13 mouse cellular contexts compared by ENCODE assay signal in genomic region chr9:119571411-119571888, GRCm38 (mm10). TPM values are rescaled to one million over a fixed set of nuclear protein-coding genes. Genes with fewer than 3 reads are reported as not detected.
DNase-seq lines count a peak whose midpoint lies in the region; ATAC-seq and TF ChIP-seq lines count a peak whose summit lies in the region.
"Had no signal": no experiment of that assay in that cellular context is flagged by ENCODE, and none has a peak within 500 bp of the region (broad histone marks: within the 10 kb centered on the region; RNA-seq: fewer than 3 reads in every experiment).

No protein-coding gene starts in this region.

- ATAC-seq in forebrain, embryonic 13.5 days: peak; percentile 84
- ATAC-seq in limb, embryonic 12.5 days (ENCODE audit: insufficient number of reproducible peaks, insufficient read depth, low FRiP score, low TSS enrichment, low read depth): no peak
- no peak for ATAC-seq in monocyte, adult 5-6 weeks (replicated peaks; ENCODE audit: insufficient number of reproducible peaks, low FRiP score, low TSS enrichment, poor library complexity, severe bottlenecking)

- H3K27me3 ChIP-seq in ES-Bruce4 (ENCODE audit: control insufficient read depth, insufficient read depth, low read length, poor library complexity, severe bottlenecking): no peaks in the 10 kb centered on the region
- H3K27me3 ChIP-seq in forebrain, embryonic 13.5 days: peaks cover 41% of the 10 kb centered on the region
- H3K27me3 ChIP-seq in limb, embryonic 12.5 days: peaks cover 92% of the 10 kb centered on the region

- TF ChIP-seq POLR2A in ES-Bruce4 (IDR thresholded peaks at IDR 0.05; ENCODE audit: insufficient read depth, low read length): no peak

- H3K4me3 ChIP-seq in ES-Bruce4 (ENCODE audit: low read depth, low read length): no peak overlapping the region
- H3K4me3 ChIP-seq in forebrain, embryonic 13.5 days: peak overlapping the region; percentile 31
- H3K4me3 ChIP-seq in limb, embryonic 12.5 days (replicated peaks): no peak overlapping the region
- H3K4me3 ChIP-seq: kidney, embryonic 15.5 days; stomach, embryonic 15.5 days had no signal

- H3K27ac ChIP-seq in ES-Bruce4 (ENCODE audit: insufficient read depth, low read length): no peak overlapping the region
- H3K27ac ChIP-seq in forebrain, embryonic 13.5 days: peak overlapping the region; percentile 37; the same call in 1 of the 2 replicates
- H3K27ac ChIP-seq in limb, embryonic 12.5 days: no peak overlapping the region
- H3K27ac ChIP-seq: kidney, embryonic 15.5 days; stomach, embryonic 15.5 days had no signal

- H3K4me1 ChIP-seq in ES-Bruce4 (ENCODE audit: control insufficient read depth, insufficient read depth, low read length): peaks cover 5% of the 10 kb centered on the region
- H3K4me1 ChIP-seq in forebrain, embryonic 13.5 days: peaks cover 43% of the 10 kb centered on the region
- H3K4me1 ChIP-seq in limb, embryonic 12.5 days (replicated peaks): peaks cover 7% of the 10 kb centered on the region
- H3K4me1 ChIP-seq: stomach, embryonic 15.5 days had no signal

- H3K9ac ChIP-seq in ES-Bruce4 (ENCODE audit: low read depth, poor library complexity, severe bottlenecking): no peak overlapping the region
- H3K9ac ChIP-seq in forebrain, embryonic 13.5 days: no peak overlapping the region
- H3K9ac ChIP-seq in limb, embryonic 12.5 days (replicated peaks): no peak overlapping the region
- H3K9ac ChIP-seq: kidney, embryonic 15.5 days; stomach, embryonic 15.5 days had no signal

- no peaks in the 10 kb centered on the region for H3K9me3 ChIP-seq in ES-Bruce4 (replicated peaks; ENCODE audit: control insufficient read depth, insufficient read depth, low read length, poor library complexity, severe bottlenecking)
- H3K9me3 ChIP-seq in forebrain, embryonic 13.5 days (replicated peaks): no peaks in the 10 kb centered on the region
- H3K9me3 ChIP-seq in limb, embryonic 12.5 days: no peaks in the 10 kb centered on the region
- H3K9me3 ChIP-seq: kidney, embryonic 15.5 days; stomach, embryonic 15.5 days had no signal

- peak overlapping the region; percentile 58 for H3K4me2 ChIP-seq in forebrain, embryonic 13.5 days
- peak overlapping the region; percentile 23 for H3K4me2 ChIP-seq in limb, embryonic 12.5 days
- H3K4me2 ChIP-seq: kidney, embryonic 15.5 days; stomach, embryonic 15.5 days had no signal

- TF ChIP-seq EP300 in ES-Bruce4 (IDR thresholded peaks at IDR 0.05; ENCODE audit: insufficient read depth, low read depth, low read length): peak; percentile 91

- intact Hi-C loops in gastrocnemius, postnatal 14 days (cut with DNase I; ENCODE audit: low total_unique reads): no loop called here

- WGBS in forebrain, embryonic 13.5 days: under 1% methylated on average over 15 of the region's 15 CpGs
- WGBS in limb, embryonic 12.5 days: 1% methylated on average over 15 of the region's 15 CpGs

- DNase-seq in R1 (ENCODE audit: low read depth, low spot score): peak; percentile 85
- DNase-seq in adrenal gland, postnatal 4 days (ENCODE audit: low spot score in 2 of 2): no peak
- DNase-seq in layer of hippocampus, postnatal 10 days (ENCODE audit: low spot score in 2 of 2): no peak
- DNase-seq in gastrocnemius, postnatal 14 days: no peak
- DNase-seq: layer of hippocampus, postnatal 36 days; lung, adult 2 months; right cerebral cortex, postnatal 25 days had no signal

- no peak for TF ChIP-seq CTCF in ES-Bruce4 (IDR thresholded peaks at IDR 0.05; ENCODE audit: low read depth, low read length)

- H3K36me3 ChIP-seq in ES-Bruce4 (ENCODE audit: control insufficient read depth, insufficient read depth, low read length, poor library complexity, severe bottlenecking): no peaks in the 10 kb centered on the region
- H3K36me3 ChIP-seq in forebrain, embryonic 13.5 days (ENCODE audit: poor library complexity, severe bottlenecking): no peaks in the 10 kb centered on the region
- no peaks in the 10 kb centered on the region for H3K36me3 ChIP-seq in limb, embryonic 12.5 days
- H3K36me3 ChIP-seq: kidney, embryonic 15.5 days; stomach, embryonic 15.5 days had no signal

RNA-seq across cellular contexts. Expression of gene Scn5a, which starts 7.4 kb away (rescaled TPM):
- 0.49 and 1.2 TPM in 2 replicates for polyA plus RNA-seq in ES-Bruce4 (2011; ENCODE audit: insufficient read depth, insufficient read length, low read depth, missing spikeins)
- polyA plus RNA-seq in forebrain, embryonic 13.5 days (2015; fragmentation: Nextera tagmentation; extraction: Ambion mirVana): 0.83 and 1.3 TPM in 2 replicates
- polyA plus RNA-seq in limb, embryonic 12.5 days (2016; fragmentation: Nextera tagmentation; extraction: Ambion mirVana): 0.05 and 0.06 TPM in 2 replicates
- under 1 TPM; 0.25 to 0.36 TPM for total RNA-seq in adrenal gland, postnatal 4 days (2021)
- not detected in 3 replicates for total RNA-seq in monocyte, adult 5-6 weeks (2017)
- total RNA-seq in layer of hippocampus, postnatal 10 days (2021): 1 to 10 TPM; 1.4 to 1.5 TPM
- total RNA-seq in gastrocnemius, postnatal 14 days (2021): under 1 TPM; 0.22 to 0.53 TPM
